Mouse (Mus musculus): ENCODE measurements around the gene Dcakd. TPM values are rescaled to one million over a fixed set of nuclear protein-coding genes. Genes with fewer than 3 reads are reported as not detected.
"Not testable (repeated sequence)": the region's sequence is repeated elsewhere in the genome, so short reads cannot be mapped to it uniquely, and the experiment has no call there.

The Dcakd gene
- total RNA-seq, 4 experiments from 2014 or later, result 64.3 to 89.6 (median 75.5) TPM

- not testable (repeated sequence) for DNase-seq
Measured at GRCm38 (mm10) chr11:102975966-102976365, 52.2 kb downstream of the Dcakd start.

GRCm38 (mm10) chr11:102972326-102972725, 55.8 kb downstream of the Dcakd start:
- DNase-seq, result no peak

GRCm38 (mm10) chr11:102971604-102972003, 56.5 kb downstream of the Dcakd start:
- no peak for DNase-seq

GRCm38 (mm10) chr11:102964547-102965091, 63.5 kb downstream of the Dcakd start:
- DNase-seq, result no peak

- DNase-seq, result no peak
Measured at GRCm38 (mm10) chr11:102963855-102964546, 64.1 kb downstream of the Dcakd start.

- DNase-seq, result no peak
Measured at GRCm38 (mm10) chr11:102963246-102963854, 64.8 kb downstream of the Dcakd start.

GRCm38 (mm10) chr11:102962861-102963245, 65.3 kb downstream of the Dcakd start:
- no peak for DNase-seq

- no peak for DNase-seq
Measured at GRCm38 (mm10) chr11:102961082-102961481, 67.1 kb downstream of the Dcakd start.

- DNase-seq, result no peak
Measured at GRCm38 (mm10) chr11:102958870-102959269, 69.3 kb downstream of the Dcakd start.

- DNase-seq, result no peak
Measured at GRCm38 (mm10) chr11:102958431-102958830, 69.7 kb downstream of the Dcakd start.

- DNase-seq, result no peak
Measured at GRCm38 (mm10) chr11:102957692-102958091, 70.4 kb downstream of the Dcakd start.

GRCm38 (mm10) chr11:102956962-102957614, 71.0 kb downstream of the Dcakd start:
- no peak for DNase-seq

- no peak for DNase-seq
Measured at GRCm38 (mm10) chr11:102952922-102953321, 75.2 kb downstream of the Dcakd start.

GRCm38 (mm10) chr11:102948043-102948961, 79.8 kb downstream of the Dcakd start:
- no peak for DNase-seq

GRCm38 (mm10) chr11:102946992-102947343, 81.2 kb downstream of the Dcakd start:
- DNase-seq, result no peak

GRCm38 (mm10) chr11:102946265-102946991, 81.7 kb downstream of the Dcakd start, which contains the start of gene C1ql1:
Gene C1ql1, minus strand, starts transcription at chr11:102946688.
- peak; percentile 80 for DNase-seq

- no peak for DNase-seq
Measured at GRCm38 (mm10) chr11:102945306-102946264, 82.5 kb downstream of the Dcakd start.
